Mouse (Mus musculus) G1E (cell line): ENCODE results near the gene Tspan9.

Experiments used
- CTCF ChIP-seq: IDR thresholded peaks from 2 replicates; pipeline ENCODE4 v1.5.1; 2012; ENCODE audit warnings: low read depth, low read length, inconsistent platforms, mixed read lengths
- GATA2 ChIP-seq: IDR thresholded peaks from 2 replicates; pipeline ENCODE4 v1.6.1; 2012; ENCODE audit warnings: low read depth, low read length, inconsistent platforms, borderline replicate concordance
- TAL1 ChIP-seq: conservative IDR thresholded peaks from 2 replicates; pipeline ENCODE4 v1.6.1; 2012; ENCODE audit warnings: low read depth, low read length, inconsistent platforms, mixed read lengths

DNA sequence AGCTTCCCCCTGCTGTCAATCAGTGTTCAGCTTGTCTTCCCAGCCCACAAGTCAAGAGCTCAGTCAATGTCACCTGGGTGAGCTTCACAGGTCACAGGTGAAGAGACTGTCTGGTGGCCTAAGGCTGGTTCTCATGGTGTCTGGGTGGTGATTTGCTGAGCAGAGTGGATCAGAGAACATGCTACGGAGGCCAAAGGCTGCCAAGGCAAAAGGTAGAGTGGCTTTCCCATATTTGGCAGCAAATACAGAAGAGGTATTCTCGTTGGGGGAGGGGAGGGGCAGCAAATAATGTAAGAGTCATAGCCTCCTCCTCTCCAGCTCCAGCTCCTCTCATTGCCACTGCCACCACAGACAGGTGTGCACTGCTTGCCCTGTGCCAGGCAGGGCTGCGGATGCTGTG lies 37.2 kb downstream of the Tspan9 start:
- TF ChIP-seq CTCF = no peak
- no peak for TF ChIP-seq TAL1
- TF ChIP-seq GATA2 = no peak
